Mouse (Mus musculus) adrenal gland, postnatal 4 days (tissue): ENCODE data around the gene Lactb. TPM values are rescaled to one million over a fixed set of nuclear protein-coding genes. Genes with fewer than 3 reads are reported as not detected.

ENCODE experiments used
- DNase-seq, 2 experiments: peaks; one replicate each; pipeline ENCODE4 v3.0.0; 2021 to 2022; ENCODE audit warnings: low spot score in 2 of 2, mixed read lengths in 2 of 2
- long read RNA-seq, 2 experiments: library from polyadenylated mRNA; stranded (forward); transcript quantifications; one replicate each; pipeline ENCODE4 v2.0.0; 2021
- total RNA-seq, 2 experiments: library from RNA; stranded (reverse); gene quantifications; 2 replicates each; pipeline ENCODE4 v1.2.3; 2021

Lactb gene
- total RNA-seq: 10 to 100 TPM; 14.5 TPM
- long read RNA-seq, experiment 1, transcript Lactb-201 (6 exons, 2,031 nt): major isoform, 9 of 15 reads
- long read RNA-seq, experiment 1, partial matches to known transcripts: 5 of 15 reads
- long read RNA-seq, experiment 1, other reads (novel, unspliced or antisense): 0 of 15 reads
- long read RNA-seq, experiment 2, transcript Lactb-201 (6 exons, 2,031 nt): major isoform, 21 of 27 reads
- long read RNA-seq, experiment 2, partial matches to known transcripts: 6 of 27 reads
- long read RNA-seq, experiment 2, other reads (novel, unspliced or antisense): 0 of 27 reads

DNA sequence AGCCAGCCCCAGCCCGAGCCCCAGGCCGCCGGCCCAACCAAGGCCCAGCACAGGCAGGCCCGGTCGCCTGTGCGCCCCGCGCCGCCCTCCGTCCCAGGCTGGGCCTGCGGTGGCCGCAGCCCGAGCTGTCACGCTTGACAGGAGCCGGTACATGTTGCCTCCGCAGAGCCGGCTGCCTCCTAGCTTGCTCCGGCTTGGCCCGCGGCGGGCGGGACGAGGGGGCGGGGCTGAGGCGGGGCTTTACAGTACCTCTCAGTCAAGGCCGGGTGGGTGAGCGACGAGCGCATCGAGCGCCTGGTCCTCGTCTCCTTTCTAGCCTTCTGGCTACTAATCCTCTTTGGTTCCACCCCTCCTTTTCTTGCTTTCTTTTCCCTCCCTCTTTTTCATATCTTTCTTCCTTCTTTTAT is at the start of gene Lactb:
TSS of gene Lactb (minus strand) at position 246 of the 407 bp plus-strand sequence.
- peak; percentile 88 to 90 for DNase-seq

DNA sequence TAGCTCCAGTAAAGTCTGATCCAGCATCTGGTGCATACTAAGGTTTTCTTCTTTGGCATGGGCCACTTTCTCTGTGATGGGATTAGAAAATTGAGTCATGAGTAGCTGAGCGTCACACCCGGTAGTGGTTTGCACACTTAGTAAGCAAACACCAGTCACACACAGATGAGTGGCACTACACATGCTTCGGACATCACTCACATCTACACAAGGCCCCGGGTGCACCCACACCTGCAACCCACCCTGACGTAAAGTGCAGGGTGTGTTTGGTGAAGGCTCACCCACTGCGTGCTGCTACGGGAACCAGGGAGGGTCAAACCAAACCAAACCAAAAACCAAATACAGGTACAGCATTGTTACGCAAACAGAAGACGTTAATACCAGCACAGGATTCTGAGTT is 48.1 kb upstream of the Lactb start:
- no peak for DNase-seq

DNA sequence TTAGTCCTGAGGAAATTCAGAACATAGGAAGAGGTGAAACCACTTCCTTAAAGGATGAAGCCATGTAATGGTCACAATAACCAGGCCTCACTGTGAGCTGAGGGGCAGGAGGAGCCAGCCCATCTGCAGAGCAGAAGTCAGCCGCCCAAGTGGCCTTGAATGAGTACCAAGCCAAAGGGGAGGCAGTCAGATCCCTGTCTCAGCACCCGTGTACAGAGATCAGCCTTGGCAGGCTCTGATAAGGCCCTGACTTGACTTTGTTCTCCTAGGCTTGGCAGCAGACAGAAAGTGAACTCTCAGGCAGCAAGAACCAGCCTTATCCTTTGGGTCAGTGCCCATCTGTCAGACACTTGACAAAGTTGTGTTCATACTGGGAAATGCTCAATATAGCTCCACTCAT is 44.8 kb upstream of the Lactb start:
- DNase-seq: peak in 1 of 2 experiments; percentile 34

DNA sequence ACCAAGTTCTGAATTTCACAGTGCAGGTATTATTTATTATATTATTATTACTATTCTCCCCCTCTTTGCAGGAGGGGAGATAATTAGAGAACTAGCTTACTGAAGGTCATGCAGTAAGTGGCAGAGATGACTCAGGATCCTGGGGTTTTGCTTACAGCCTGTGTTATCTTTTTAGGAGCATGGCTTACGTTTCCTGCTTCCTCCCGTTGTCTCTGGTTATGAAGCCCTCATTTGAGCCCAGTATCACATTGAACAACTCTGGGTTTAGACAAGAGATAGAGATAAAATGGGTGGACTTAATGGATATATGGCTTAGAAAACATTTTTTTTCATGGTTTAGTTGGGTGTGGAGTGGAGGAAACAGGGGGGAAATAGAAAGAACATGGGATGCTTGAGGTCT is 38.2 kb upstream of the Lactb start:
- DNase-seq: no peak

DNA sequence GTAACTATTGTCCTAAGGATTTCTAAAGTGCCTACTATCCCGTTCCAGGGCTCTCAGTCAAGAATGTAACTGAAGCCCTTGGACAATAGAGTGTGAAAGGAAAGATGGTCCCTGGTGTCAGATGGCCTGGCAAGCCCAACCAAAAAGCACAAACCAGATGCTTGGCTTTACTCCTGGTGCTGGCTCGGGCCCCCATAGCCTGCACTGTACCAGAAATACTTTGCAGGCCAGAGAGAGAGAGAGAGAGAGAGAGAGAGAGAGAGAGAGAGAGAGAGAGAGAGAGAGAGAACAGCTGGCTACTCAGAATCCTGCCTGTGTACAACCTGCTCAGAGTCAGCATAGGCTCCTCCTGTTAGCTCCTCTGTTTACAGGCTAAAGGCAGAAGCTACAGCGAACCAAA is 37.2 kb upstream of the Lactb start:
- no peak for DNase-seq

DNA sequence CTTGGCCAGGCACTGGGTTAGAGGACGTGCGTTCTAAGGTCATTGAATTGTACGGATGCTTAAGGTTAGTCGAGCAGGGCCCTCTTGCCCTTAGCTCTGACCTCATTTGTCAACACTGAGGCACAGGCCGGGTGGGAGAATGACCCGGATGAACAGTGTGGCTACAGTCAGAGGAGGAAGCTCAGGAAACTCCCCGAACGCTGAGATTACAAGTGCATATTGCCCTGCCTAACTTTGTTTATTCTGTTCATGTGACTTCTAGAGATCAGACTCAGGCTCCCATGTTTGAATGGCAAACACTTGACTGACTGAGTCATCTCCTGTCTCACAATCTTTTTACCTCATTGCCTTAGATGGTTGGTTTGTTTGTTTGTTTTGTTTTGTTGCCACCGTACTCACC is 36.2 kb upstream of the Lactb start:
- no peak for DNase-seq

DNA sequence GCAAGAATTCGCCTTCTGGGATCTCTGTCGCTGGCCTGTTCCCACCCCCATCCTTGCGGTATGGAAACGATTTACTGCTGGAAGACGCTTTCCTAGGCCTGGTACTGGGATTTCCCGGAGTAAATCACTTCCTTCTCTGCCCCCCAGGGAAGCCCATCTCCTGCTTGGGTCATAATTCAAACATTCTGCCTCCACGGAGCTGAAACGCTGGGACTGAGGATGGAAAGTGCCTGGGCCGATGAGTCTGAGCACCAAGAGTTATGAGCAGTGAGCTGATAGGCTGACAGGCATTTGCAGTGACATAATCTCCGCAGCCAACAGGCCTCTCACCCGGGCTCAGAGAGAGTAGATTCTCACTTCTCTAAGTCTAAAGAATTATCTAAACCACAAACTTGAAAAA is 33.5 kb upstream of the Lactb start:
- DNase-seq: no peak

DNA sequence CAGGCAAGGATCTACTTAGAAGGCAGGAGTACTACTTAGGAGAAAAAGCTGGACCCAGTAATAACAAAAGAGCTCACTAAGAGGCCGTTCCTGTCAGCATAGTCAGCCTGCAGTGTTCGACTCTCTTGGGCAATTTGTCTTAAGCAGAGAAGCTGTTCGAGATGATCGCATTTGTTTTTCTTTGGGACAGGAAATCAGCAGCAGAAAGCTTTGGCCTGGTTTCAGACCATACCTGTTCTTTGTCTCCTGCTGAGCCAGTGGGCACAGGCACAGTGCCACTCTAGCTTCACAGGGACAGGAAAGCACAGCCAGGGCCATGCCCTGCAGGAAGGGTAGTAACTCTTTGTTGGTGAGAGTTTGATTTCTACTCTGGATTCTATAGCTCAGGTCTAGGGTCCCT is 31.1 kb upstream of the Lactb start:
- no peak for DNase-seq

DNA sequence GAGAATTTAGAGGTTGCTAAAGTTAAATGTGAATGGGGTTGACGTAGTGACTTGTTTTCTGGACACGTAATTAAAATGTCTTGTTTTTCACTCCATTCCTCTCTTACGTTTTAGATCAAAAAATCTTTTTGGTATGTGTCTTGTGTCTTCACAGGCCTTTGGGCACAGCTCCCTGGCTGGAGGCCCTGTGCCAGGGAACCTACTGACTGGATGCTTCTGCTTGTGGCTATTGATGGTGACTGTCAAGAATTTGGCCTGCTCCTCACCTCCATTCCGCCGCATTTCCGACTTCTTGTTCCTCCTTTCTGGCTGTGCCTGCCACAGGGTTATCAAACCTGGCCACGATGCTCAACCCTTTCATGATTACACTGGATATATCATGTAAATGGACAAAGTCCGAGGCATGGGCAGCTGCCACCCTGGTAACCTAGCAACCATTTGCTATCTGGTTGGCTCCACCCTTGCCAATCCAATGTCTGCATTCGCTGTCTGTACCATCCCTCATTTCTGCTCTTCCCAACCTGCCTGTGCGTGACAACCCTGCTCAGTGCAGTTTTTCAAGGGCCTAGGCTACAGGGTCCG is 30.0 kb upstream of the Lactb start:
- DNase-seq: no peak

DNA sequence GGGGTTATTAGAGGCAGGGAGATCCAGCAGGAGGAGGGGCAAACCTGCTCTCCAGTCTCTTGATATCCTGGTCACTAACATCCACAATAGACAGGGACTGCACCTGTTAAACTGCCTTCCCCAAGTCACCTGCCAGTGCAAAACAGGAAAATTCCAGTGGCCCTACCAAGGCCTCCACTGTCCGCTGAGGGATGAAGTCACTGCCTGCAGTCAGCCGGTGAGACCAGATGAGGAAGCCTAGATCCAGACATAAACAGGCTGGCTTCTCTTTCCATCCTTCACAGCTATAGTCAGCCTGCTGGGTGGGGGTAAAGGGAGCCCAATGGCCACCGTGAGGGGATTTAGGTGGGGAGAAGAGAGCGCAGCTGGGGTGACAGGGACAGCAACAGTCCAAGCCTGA is 28.4 kb upstream of the Lactb start:
- DNase-seq: no peak

DNA sequence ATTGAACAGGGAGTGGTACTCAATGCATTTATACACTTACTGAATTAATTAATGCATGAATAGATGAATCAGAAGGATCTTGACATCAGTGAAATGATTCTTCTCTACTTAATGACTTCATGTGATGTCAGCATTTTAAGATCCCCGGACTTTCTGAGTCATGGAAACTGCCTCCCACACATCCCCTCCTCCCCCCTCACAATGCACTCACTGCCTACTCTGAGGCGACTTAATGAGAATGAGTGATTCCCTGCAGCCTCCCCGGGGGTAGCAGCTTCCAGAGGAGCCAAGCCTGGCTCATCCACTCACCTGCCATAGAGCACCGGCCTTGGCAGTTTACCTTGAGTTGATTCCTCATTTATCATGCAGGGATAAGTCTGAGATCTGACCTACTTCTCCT is 27.9 kb upstream of the Lactb start:
- DNase-seq: no peak

DNA sequence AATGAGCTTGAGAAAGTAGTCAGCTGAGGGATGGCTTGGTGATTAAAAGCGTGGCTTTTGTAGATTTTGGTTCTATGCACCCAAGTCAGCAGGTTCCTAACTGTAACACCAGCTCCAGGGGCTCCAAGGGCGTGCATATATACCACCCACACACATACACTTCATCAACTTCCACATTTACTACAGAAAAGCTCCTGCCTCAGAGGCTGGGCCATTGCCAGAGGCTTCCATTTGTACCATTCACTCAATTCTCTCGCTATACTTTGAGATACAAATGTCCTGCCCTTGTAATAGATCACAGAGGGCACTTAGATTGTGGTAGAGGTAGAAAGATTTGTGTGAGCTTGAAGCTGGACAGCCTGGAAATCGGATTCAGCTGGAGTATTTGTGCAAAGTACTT is 26.2 kb upstream of the Lactb start:
- no peak for DNase-seq

DNA sequence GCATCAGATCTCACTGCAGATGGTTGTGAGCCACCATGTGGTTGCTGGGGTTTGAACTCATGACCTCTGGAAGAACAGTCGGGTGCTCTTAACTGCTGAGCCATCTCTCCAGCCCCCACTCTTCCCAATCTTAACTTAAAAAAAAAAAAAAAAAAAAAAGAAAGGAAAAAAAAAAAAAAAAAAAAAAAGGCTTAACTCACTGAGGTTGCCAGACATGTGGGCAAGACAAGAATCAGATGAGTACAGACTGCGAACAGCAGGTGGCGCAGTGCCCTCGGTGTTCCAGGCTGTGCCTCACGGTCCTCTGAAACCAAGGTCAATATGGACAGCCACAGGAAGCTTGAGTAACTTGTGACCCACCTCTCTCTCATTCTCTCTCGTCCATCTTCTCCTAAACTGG is 25.8 kb upstream of the Lactb start:
- peak; percentile 45 to 57 for DNase-seq

DNA sequence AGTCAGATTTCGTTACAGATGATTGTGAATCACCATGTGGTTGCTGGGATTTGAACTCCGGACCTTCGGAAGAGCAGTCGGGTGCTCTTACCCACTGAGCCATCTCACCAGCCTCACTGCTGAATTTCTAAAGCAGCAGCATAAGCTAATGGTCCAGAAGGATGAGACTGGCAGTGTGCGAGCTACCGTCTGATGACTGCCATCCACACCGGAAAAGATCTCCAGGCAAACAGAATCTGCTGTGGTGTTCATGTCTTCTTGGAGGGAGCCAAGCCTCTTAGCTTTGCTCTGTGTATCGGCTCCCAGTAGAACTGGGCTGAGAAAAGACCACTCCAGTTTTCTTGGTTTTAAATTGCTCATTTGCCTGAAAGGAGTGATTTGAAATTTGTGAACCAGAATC is 24.4 kb upstream of the Lactb start:
- no peak for DNase-seq

DNA sequence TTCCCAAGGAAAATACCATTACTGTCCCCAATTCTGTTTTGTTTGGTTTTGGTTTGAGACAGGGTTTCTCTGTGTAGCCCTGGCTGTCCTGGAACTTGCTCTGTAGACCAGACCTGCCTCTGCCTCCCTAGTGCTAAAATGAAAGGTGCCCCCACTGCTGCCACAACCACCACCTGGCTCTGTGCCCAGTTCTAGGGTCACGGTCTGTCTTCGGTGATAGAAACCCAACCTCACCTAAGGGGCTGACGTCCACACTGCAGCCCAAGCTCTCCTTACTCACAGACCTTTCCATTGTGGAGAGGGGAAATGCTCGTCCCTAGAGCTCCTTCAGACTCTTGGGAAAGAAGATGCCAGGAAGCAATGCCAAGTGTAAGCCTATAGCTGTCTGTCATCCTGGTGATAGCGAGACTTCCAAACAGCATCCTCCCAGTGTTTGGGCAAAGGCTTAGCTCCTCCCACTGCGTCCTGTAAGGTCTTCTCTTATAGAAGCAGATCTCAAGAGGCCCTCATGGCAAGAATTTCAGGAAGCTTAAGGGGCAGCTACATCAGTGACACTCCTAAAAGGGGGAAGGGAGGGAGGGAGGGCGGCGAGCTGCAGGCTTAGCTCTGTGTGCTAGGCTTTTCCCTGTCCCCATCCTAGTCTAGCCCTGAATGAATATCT is 16.6 kb upstream of the Lactb start:
- DNase-seq: no peak

DNA sequence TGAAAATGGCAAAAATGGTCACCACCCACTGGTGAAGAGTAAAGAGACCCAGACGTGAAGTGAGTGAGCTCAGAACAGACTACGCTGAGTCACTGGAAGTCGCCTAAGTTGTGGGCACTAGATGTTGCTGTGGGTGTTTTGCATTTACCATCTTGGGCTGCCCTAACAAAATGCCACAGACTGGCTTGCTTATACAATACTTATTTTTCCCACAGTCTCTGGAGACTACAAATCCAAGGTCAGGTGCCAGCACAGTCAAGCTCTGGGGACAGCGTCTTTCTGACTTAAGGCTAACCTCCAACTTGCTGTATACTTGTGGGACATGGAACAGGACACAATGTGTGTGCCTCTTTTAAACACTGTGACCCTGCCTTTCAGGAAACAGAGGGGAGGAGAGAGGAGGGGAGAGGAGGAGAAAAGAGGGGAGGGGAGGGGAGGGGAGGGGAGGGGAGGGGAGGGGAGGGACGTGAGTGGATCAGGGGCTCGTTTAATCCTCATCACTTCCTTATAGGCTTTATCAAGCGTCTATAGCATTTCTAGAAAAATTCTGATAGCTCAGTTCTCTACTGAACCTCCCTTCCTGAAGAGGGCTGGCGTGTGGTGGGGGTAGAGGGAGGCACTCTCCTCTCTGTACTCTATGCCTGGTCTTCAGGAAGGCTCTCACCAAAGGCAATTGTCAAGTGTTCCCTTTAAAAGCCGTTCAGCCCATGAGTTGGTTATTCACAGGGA is 15.9 kb upstream of the Lactb start:
- no peak for DNase-seq

DNA sequence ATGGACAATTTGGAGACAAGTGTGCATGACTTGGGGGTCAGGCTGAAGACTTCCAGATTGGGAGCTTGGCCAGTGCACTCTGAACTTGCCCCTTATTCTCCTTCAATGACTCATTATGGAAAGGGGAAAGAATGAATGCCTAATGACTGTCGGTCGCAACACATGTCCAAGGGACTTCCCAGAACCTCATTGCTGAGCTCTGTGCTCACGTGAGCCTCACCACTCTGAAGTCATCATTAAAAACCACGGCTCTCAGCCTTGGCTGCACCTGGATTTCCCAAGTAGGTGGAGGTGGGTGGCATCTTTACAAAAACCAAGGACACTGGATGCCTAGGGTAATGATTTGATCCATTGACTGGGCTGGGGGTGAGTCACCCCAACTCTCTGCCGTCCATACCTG is 14.8 kb upstream of the Lactb start:
- no peak for DNase-seq

DNA sequence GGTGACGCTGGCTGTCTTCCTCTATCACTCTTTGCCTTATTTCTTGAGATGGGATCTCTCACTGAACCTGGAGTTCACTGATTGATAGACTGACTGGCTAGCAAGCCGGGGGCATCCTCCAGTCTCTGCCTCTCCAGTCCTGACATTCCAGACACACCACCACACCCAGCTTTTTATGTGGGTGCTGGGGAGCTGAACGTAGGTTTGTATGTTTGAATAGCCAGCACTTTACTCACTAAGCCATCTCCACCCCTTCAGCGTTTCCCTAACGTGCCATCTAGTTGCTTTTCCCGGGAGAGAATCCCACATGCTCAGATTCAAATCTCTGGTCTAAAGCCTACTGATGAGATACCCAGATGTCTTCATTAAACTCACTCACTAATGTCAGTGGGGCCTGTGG is 14.3 kb upstream of the Lactb start:
- DNase-seq: no peak

DNA sequence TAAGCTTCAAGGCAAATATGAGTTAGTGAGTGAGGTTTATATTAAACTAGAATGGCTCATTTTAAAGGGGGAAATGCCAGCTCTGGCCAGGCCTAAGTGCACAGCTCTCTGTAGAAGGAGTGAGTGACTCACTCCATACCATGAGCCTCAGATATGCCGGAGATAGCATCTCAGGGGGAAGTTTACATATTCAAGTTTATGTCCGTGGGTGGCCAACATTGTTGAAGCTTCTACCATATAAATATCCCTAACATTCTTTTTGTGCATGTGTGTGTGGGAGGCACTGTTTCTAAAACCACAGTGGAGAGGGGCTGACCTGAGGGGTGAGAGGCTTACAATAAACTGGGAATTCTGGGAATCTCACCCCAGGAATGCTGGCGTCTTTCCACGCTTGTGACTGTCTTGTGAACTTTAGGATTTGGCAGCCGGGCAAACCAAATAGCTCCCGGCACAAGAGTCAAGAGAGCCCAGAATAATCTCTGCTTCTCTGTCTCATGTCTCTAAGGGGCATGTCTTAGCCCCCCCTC is 13.7 kb upstream of the Lactb start:
- no peak for DNase-seq

DNA sequence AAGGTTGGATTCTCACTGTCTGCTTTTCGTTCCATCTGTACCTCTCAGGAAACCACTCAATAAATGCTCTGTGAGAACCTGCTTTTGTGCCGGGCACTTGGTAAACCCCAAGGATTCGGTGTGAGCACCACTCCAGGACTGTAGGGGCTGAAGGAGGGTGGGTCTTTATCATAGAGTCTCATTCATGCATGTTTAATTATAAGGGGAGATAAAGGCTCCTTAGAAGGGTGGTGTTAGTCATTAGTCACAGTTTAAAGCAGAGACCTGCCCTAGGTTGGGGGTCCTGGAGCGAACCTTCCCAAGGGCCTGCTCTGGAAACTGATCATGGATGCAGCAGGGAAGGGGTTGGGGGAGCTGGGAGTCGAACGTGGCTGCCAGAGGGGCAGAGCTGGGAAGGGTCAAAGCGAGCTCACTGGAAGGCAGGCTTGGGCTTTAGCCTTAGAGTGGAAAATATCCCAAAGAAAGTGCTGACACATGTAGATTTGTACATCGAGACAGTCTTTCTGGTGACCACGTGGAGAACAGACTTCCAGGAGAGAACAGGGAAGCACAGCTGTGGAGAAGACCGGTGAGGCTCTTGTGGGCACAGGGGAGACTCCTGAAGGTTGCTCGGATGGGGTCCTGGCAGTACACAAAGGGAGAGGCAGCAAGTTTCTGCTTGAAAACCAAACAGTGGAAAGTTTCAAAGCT is 13.1 kb upstream of the Lactb start:
- no peak for DNase-seq

DNA sequence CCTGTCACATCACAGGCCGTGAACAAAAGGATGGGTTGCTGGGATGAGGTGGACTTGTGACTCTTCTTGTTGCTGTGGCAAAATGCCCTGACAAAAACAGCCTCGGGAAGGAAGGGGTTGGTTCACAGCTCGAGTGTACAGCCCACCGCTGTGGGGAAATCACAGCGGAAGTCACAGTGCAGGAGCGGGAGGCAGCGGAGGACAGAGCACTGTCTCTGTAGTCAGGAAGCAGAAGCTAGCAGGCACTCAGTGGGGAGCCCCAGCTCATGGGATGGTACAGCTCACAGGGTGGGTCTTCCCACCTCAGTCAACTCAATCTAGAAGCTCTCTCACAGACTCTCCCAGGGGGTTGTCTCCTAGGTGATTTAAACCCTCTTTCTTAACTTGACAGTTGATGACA is 10.1 kb upstream of the Lactb start:
- no peak for DNase-seq
